Mouse (Mus musculus): Measurements from ENCODE around the gene Gpr137. TPM values are rescaled to one million over a fixed set of nuclear protein-coding genes. Genes with fewer than 3 reads are reported as not detected.

The Gpr137 gene
- polyA plus RNA-seq, 1 experiment from 2014 or later: 25.2 TPM

GRCm38 (mm10) chr19:6956461-6956860, 14.2 kb upstream of the Gpr137 start:
- ATAC-seq (ENCODE audit: low read depth): no peak
- Histone ChIP-seq H3K36me3 (ENCODE audit: control insufficient read depth, insufficient read depth, low read length) (peaks cover 46% of the 10 kb centered on the region), H3K4me1 (replicated peaks; ENCODE audit: control insufficient read depth, insufficient read depth, low read length) (peaks cover 14% of the 10 kb centered on the region), H3K4me2 (ENCODE audit: low read depth, low read length) (no peak overlapping the region), H3K9ac (ENCODE audit: low read length) (no peak overlapping the region), H3K9me3 (ENCODE audit: control insufficient read depth, low read length) (no peaks in the 10 kb centered on the region), H3K27ac (ENCODE audit: low read length) (no peak overlapping the region), H3K27me3 (ENCODE audit: control insufficient read depth, insufficient read depth, low read depth, low read length) (no peaks in the 10 kb centered on the region), H3K4me3 (ENCODE audit: low read length) (no peak overlapping the region)
- 87% methylated on average over 10 of the region's 10 CpGs for WGBS

GRCm38 (mm10) chr19:6955424-6955823, 13.1 kb upstream of the Gpr137 start:
- no peaks in the 10 kb centered on the region for H3K27me3 ChIP-seq (ENCODE audit: control insufficient read depth, insufficient read depth, low read depth, low read length)
- H3K9ac ChIP-seq (ENCODE audit: low read length): no peak overlapping the region
- no peaks in the 10 kb centered on the region for H3K9me3 ChIP-seq (ENCODE audit: control insufficient read depth, low read length)
- WGBS: 69% methylated on average over 7 of the region's 7 CpGs
- H3K4me1 ChIP-seq (replicated peaks; ENCODE audit: control insufficient read depth, insufficient read depth, low read length): peaks cover 14% of the 10 kb centered on the region
- H3K36me3 ChIP-seq (ENCODE audit: control insufficient read depth, insufficient read depth, low read length): peaks cover 46% of the 10 kb centered on the region
- no peak overlapping the region for H3K4me3 ChIP-seq (ENCODE audit: low read length)
- no peak for ATAC-seq (ENCODE audit: low read depth)
- H3K27ac ChIP-seq (ENCODE audit: low read length): no peak overlapping the region
- no peak overlapping the region for H3K4me2 ChIP-seq (ENCODE audit: low read depth, low read length)

GRCm38 (mm10) chr19:6954046-6954445, 11.8 kb upstream of the Gpr137 start:
- Histone ChIP-seq H3K27me3 (ENCODE audit: control insufficient read depth, insufficient read depth, low read depth, low read length) (no peaks in the 10 kb centered on the region), H3K4me3 (ENCODE audit: low read length) (no peak overlapping the region), H3K9ac (ENCODE audit: low read length) (no peak overlapping the region), H3K9me3 (ENCODE audit: control insufficient read depth, low read length) (no peaks in the 10 kb centered on the region), H3K4me2 (ENCODE audit: low read depth, low read length) (no peak overlapping the region), H3K27ac (ENCODE audit: low read length) (no peak overlapping the region), H3K4me1 (replicated peaks; ENCODE audit: control insufficient read depth, insufficient read depth, low read length) (peaks cover 21% of the 10 kb centered on the region), H3K36me3 (ENCODE audit: control insufficient read depth, insufficient read depth, low read length) (peaks cover 34% of the 10 kb centered on the region)
- no peak for ATAC-seq (ENCODE audit: low read depth)
- WGBS: 48% methylated on average over 9 of the region's 9 CpGs

- H3K9ac ChIP-seq (ENCODE audit: low read length): peak overlapping the region; percentile 84
- H3K9me3 ChIP-seq (ENCODE audit: control insufficient read depth, low read length): no peaks in the 10 kb centered on the region
- H3K36me3 ChIP-seq (ENCODE audit: control insufficient read depth, insufficient read depth, low read length): peaks cover 21% of the 10 kb centered on the region
- WGBS: 1% methylated on average over 3 of the region's 3 CpGs
- H3K4me3 ChIP-seq (ENCODE audit: low read length): peak overlapping the region; percentile 68
- H3K4me1 ChIP-seq (replicated peaks; ENCODE audit: control insufficient read depth, insufficient read depth, low read length): peaks cover 21% of the 10 kb centered on the region
- ATAC-seq (ENCODE audit: low read depth): peak; percentile 13
- no peaks in the 10 kb centered on the region for H3K27me3 ChIP-seq (ENCODE audit: control insufficient read depth, insufficient read depth, low read depth, low read length)
- peak overlapping the region; percentile 99 for H3K27ac ChIP-seq (ENCODE audit: low read length)
- H3K4me2 ChIP-seq (ENCODE audit: low read depth, low read length): peak overlapping the region; percentile 88
These were observed 10.4 kb upstream of the Gpr137 start for GRCm38 (mm10) chr19:6952712-6953037.

- Histone ChIP-seq H3K9me3 (ENCODE audit: control insufficient read depth, low read length) (no peaks in the 10 kb centered on the region), H3K9ac (ENCODE audit: low read length) (peak overlapping the region; percentile 84), H3K4me2 (ENCODE audit: low read depth, low read length) (peak overlapping the region; percentile 88), H3K27me3 (ENCODE audit: control insufficient read depth, insufficient read depth, low read depth, low read length) (no peaks in the 10 kb centered on the region), H3K36me3 (ENCODE audit: control insufficient read depth, insufficient read depth, low read length) (peaks cover 21% of the 10 kb centered on the region), H3K4me3 (ENCODE audit: low read length) (peak overlapping the region; percentile 68), H3K27ac (ENCODE audit: low read length) (peak overlapping the region; percentile 99), H3K4me1 (replicated peaks; ENCODE audit: control insufficient read depth, insufficient read depth, low read length) (peaks cover 21% of the 10 kb centered on the region)
- ATAC-seq (ENCODE audit: low read depth): peak; percentile 71
- whole genome bisulfite sequencing: under 1% methylated on average over 31 of the region's 31 CpGs
These were observed 9.9 kb upstream of the Gpr137 start for GRCm38 (mm10) chr19:6951994-6952711.

GRCm38 (mm10) chr19:6951381-6951968, 9.2 kb upstream of the Gpr137 start:
- H3K36me3 ChIP-seq (ENCODE audit: control insufficient read depth, insufficient read depth, low read length): peaks cover 16% of the 10 kb centered on the region
- H3K4me3 ChIP-seq (ENCODE audit: low read length): peak overlapping the region; percentile 68
- peak; percentile 86 for ATAC-seq (ENCODE audit: low read depth)
- H3K27ac ChIP-seq (ENCODE audit: low read length): peak overlapping the region; percentile 99
- WGBS: under 1% methylated on average over 35 of the region's 35 CpGs
- H3K27me3 ChIP-seq (ENCODE audit: control insufficient read depth, insufficient read depth, low read depth, low read length): no peaks in the 10 kb centered on the region
- H3K4me1 ChIP-seq (replicated peaks; ENCODE audit: control insufficient read depth, insufficient read depth, low read length): peaks cover 21% of the 10 kb centered on the region
- H3K9ac ChIP-seq (ENCODE audit: low read length): peak overlapping the region; percentile 84
- peak overlapping the region; percentile 88 for H3K4me2 ChIP-seq (ENCODE audit: low read depth, low read length)
- H3K9me3 ChIP-seq (ENCODE audit: control insufficient read depth, low read length): no peaks in the 10 kb centered on the region

GRCm38 (mm10) chr19:6950613-6951153, 8.4 kb upstream of the Gpr137 start:
- Histone ChIP-seq H3K9me3 (ENCODE audit: control insufficient read depth, low read length) (no peaks in the 10 kb centered on the region), H3K9ac (ENCODE audit: low read length) (peak overlapping the region; percentile 84), H3K27me3 (ENCODE audit: control insufficient read depth, insufficient read depth, low read depth, low read length) (no peaks in the 10 kb centered on the region), H3K27ac (ENCODE audit: low read length) (peak overlapping the region; percentile 99), H3K4me2 (ENCODE audit: low read depth, low read length) (peak overlapping the region; percentile 88), H3K4me1 (replicated peaks; ENCODE audit: control insufficient read depth, insufficient read depth, low read length) (peaks cover 21% of the 10 kb centered on the region), H3K4me3 (ENCODE audit: low read length) (peak overlapping the region; percentile 68), H3K36me3 (ENCODE audit: control insufficient read depth, insufficient read depth, low read length) (peaks cover 11% of the 10 kb centered on the region)
- 0% methylated on average over 28 of the region's 28 CpGs for WGBS
- peak; percentile 40 for ATAC-seq (ENCODE audit: low read depth)

GRCm38 (mm10) chr19:6949951-6950350, 7.7 kb upstream of the Gpr137 start:
- no peak for ATAC-seq (ENCODE audit: low read depth)
- Histone ChIP-seq H3K4me2 (ENCODE audit: low read depth, low read length) (peak overlapping the region; percentile 88), H3K9me3 (ENCODE audit: control insufficient read depth, low read length) (no peaks in the 10 kb centered on the region), H3K9ac (ENCODE audit: low read length) (peak overlapping the region; percentile 84), H3K27me3 (ENCODE audit: control insufficient read depth, insufficient read depth, low read depth, low read length) (no peaks in the 10 kb centered on the region), H3K36me3 (ENCODE audit: control insufficient read depth, insufficient read depth, low read length) (peaks cover 4% of the 10 kb centered on the region), H3K4me1 (replicated peaks; ENCODE audit: control insufficient read depth, insufficient read depth, low read length) (peaks cover 21% of the 10 kb centered on the region), H3K27ac (ENCODE audit: low read length) (peak overlapping the region; percentile 99; the same call in 1 of the 2 replicates), H3K4me3 (ENCODE audit: low read length) (peak overlapping the region; percentile 68)
- WGBS: 49% methylated on average over 5 of the region's 5 CpGs

- H3K4me3 ChIP-seq (ENCODE audit: low read length): no peak overlapping the region
- H3K9me3 ChIP-seq (ENCODE audit: control insufficient read depth, low read length): no peaks in the 10 kb centered on the region
- no peak overlapping the region for H3K27ac ChIP-seq (ENCODE audit: low read length)
- no peak overlapping the region for H3K4me2 ChIP-seq (ENCODE audit: low read depth, low read length)
- 88% methylated on average over 5 of the region's 5 CpGs for WGBS
- peaks cover 21% of the 10 kb centered on the region for H3K4me1 ChIP-seq (replicated peaks; ENCODE audit: control insufficient read depth, insufficient read depth, low read length)
- no peaks in the 10 kb centered on the region; the same call in 1 of the 2 replicates for H3K36me3 ChIP-seq (ENCODE audit: control insufficient read depth, insufficient read depth, low read length)
- no peak overlapping the region for H3K9ac ChIP-seq (ENCODE audit: low read length)
- ATAC-seq (ENCODE audit: low read depth): no peak
- no peaks in the 10 kb centered on the region for H3K27me3 ChIP-seq (ENCODE audit: control insufficient read depth, insufficient read depth, low read depth, low read length)
These were observed 7.3 kb upstream of the Gpr137 start for GRCm38 (mm10) chr19:6949532-6949931.

All from lung, embryonic 16.5 days (tissue).